Mouse (Mus musculus) spleen, adult 2 months (tissue): ENCODE results near the gene Krtap29-1.

Experiments used
- CTCF ChIP-seq: fragments of 200-500 bp; IDR thresholded peaks from 2 replicates; pipeline ENCODE4 v1.5.1; 2011; ENCODE audit warnings: mild to moderate bottlenecking, inconsistent platforms; ENCODE audit not compliant: insufficient read depth, insufficient read length, insufficient replicate concordance; ENCODE audit errors: extremely low read depth
- POLR2A ChIP-seq: fragments of 200-500 bp; IDR thresholded peaks from 2 replicates; pipeline ENCODE4 v1.6.1; 2011; ENCODE audit warnings: low read depth, low read length, inconsistent platforms

DNA sequence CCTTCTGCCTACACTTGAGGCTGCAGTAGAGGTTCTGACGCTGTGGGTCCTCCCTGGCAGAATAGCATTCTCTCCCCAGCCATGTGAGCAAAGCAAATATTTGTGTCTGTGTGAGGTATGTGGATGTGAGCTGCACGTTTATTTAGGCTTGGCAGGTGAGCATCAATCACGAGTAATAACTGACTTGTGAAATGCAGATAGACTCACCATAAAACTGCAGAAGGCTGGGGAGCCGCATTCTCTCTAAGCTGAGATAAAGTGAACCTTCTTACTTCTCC is 15.5 kb upstream of the Krtap29-1 start:
- no peak for TF ChIP-seq CTCF
- no peak for TF ChIP-seq POLR2A
